15 mouse cellular contexts compared by ENCODE assay signal in the genomic region with DNA sequence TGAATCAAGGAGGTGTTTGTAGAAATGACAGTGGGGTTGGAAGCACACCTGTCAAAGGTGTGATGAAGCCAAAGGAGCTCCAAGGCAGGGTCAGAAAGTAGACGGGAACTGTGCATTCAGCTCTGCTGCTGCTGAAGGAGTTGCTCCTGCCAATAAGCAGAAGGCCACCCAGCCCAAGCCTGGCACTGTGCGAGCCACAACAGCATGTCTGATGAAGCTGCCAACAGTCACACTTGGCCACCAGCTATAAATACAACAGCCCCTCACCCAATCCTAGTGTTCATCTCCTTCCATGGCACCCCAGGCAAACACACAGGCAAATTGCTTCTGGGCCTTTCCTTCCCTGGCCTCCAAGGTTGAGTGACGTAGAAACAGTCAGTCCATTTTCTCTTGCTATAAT.
"Had no signal": no experiment of that assay in that cellular context is flagged by ENCODE, and none has a peak within 500 bp of the region (broad histone marks: within the 10 kb centered on the region; RNA-seq: fewer than 3 reads in every experiment).

No protein-coding gene starts in this region.

- ATAC-seq: liver, postnatal 0 days had no signal

- H3K4me2 ChIP-seq: limb, embryonic 12.5 days; liver, embryonic 13.5 days; lung, embryonic 15.5 days; neural tube, embryonic 12.5 days; stomach, embryonic 15.5 days had no signal

- H3K9me3 ChIP-seq: limb, embryonic 12.5 days; liver, embryonic 13.5 days; lung, embryonic 15.5 days; neural tube, embryonic 12.5 days; stomach, embryonic 15.5 days had no signal

- H3K36me3 ChIP-seq: limb, embryonic 12.5 days; liver, embryonic 13.5 days; lung, embryonic 15.5 days; neural tube, embryonic 12.5 days; stomach, embryonic 15.5 days had no signal

- H3K27ac ChIP-seq: left cerebral cortex, adult 2 months; limb, embryonic 12.5 days; liver, embryonic 13.5 days; lung, embryonic 15.5 days; macrophage; neural tube, embryonic 12.5 days; stomach, embryonic 15.5 days had no signal

- H3K9ac ChIP-seq: limb, embryonic 12.5 days; liver, embryonic 13.5 days; liver, postnatal 0 days; lung, embryonic 15.5 days; neural tube, embryonic 12.5 days; stomach, embryonic 15.5 days had no signal

- DNase-seq: kidney, postnatal 25 days; liver; liver, embryonic 13.5 days; liver, postnatal 0 days; lung, postnatal 14 days; midbrain, embryonic 14.5 days; retina, postnatal 1 day; thymus, postnatal 36 days had no signal

- H3K4me3 ChIP-seq: left cerebral cortex, adult 2 months; limb, embryonic 12.5 days; liver, embryonic 13.5 days; lung, embryonic 15.5 days; myocyte; neural tube, embryonic 12.5 days; stomach, embryonic 15.5 days had no signal

- H3K4me1 ChIP-seq: limb, embryonic 12.5 days; liver, embryonic 13.5 days; stomach, embryonic 15.5 days had no signal

- H3K27me3 ChIP-seq: limb, embryonic 12.5 days; liver, embryonic 13.5 days; lung, embryonic 15.5 days; neural tube, embryonic 12.5 days; stomach, embryonic 15.5 days had no signal
